Mouse (Mus musculus) T-cell, adult 2 months (primary cell): ENCODE results near the gene Prrc2a.
"Not testable (repeated sequence)": the region's sequence is repeated elsewhere in the genome, so short reads cannot be mapped to it uniquely, and the experiment has no call there.

Experiments
- DNase-seq: peaks from one replicate; pipeline ENCODE4 v3.0.0; 2022; ENCODE audit warnings: low spot score

Gene Prrc2a

DNA sequence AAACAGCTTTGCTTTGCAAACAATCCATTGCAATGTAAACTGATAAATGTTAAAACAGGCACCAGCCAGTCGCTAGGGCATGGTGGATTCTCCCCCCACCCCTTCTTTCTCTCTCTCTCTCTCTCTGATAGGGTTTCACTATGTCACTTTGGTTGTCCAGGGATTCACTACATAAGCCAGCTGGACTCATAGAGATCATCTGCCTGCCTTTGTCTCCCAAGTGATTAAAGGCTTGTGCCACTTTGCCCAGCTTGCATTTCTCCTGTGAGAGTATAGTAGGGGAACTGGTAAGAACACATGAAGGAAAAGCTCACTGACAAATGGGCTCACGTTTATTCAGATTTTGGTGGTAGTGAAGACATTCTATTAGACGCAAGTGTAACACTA is 32.5 kb downstream of the Prrc2a start:
- DNase-seq = no peak

- DNase-seq = no peak
Measured at GRCm38 (mm10) chr17:35131500-35132173, 33.1 kb downstream of the Prrc2a start, which contains the start of gene Apom. TSS of gene Apom (minus strand) at chr17:35132050.

- no peak for DNase-seq
Measured at GRCm38 (mm10) chr17:35131038-35131437, 33.7 kb downstream of the Prrc2a start.

DNA sequence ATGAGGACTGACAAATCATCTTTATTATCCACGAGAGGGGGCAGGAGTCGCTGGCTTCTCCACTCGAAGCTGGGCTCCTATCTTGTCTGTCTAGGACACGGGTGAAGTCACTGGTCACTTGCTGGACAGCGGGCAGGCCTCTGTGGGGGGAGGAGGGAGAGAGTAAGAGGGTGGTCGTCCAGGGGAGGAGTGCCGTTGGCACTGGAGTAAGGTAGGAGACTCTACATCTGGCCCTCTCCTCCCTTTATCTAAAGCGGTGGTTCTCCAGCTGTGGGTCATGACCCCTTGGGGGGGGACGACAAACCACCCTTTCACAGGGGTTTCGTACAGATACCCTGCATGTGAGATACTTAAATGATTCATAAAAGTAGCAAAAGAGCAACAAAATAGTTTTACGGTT is 35.7 kb downstream of the Prrc2a start:
- DNase-seq = no peak

DNA sequence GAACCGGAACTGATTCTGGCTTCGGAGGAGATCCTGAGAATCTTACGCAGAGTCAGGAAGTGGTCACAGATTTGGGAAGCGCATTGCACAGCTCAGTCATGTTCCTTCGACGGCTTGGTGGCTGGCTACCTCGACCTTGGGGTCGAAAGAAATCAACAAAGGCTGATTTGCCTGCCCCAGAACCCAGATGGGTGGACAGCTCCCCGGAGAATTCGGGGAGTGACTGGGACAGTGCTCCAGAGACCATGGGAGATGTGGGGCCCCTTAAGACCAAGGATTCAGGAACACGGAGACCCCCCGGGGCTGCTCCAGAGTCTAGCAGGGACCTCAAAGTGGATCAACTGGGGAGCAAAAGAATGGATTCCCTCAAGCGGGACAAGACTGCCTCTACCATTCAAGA is 37.7 kb downstream of the Prrc2a start:
- DNase-seq = no peak

DNA sequence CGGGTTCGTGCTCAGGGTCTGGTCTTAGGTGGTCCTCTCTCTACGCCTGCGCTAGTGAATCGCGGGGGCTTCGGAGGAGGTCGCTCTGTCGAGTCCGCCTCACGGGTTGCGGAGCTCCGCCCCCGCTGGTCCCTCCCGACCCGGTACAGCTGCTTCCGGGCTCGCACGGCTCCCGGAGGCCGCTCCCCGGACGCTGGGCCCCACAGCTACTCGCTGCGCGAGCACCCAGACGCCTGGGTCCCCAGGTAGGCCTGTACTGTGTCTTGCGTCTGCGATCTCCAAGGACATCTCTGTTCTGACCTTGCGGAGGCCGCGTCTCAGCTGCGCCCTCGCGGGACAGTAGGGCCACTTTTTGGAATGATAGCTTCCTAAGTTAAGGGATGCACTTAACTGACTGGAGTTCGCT is 38.5 kb downstream of the Prrc2a start, which contains the start of gene D17H6S53E:
D17H6S53E (plus strand) TSS at position 168 of the 406 bp plus-strand sequence.
- DNase-seq = peak; percentile 78

GRCm38 (mm10) chr17:35125578-35125977 is 39.1 kb downstream of the Prrc2a start:
- DNase-seq = no peak

DNA sequence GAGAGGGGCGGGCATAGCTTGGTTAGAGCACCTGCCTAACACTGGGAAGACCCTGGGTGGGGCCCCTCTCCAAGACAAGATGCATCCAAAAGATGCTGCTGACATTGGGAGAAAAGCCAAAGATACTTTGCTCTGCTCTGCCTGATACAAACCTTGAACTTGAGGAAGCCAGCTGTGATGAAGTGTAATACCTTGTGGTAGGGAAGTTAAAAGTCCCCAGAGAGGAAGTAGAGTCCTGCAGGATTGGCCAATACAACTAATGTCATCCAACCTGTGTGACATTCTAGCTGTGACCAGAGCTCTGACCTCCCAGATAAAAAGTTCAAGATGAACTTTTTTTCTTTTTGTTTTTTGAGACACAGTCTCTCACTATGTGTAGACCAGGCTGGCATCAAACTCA is 39.6 kb downstream of the Prrc2a start:
- no peak for DNase-seq

- not testable (repeated sequence) for DNase-seq
Measured at GRCm38 (mm10) chr17:35124261-35124896, 40.3 kb downstream of the Prrc2a start.

DNA sequence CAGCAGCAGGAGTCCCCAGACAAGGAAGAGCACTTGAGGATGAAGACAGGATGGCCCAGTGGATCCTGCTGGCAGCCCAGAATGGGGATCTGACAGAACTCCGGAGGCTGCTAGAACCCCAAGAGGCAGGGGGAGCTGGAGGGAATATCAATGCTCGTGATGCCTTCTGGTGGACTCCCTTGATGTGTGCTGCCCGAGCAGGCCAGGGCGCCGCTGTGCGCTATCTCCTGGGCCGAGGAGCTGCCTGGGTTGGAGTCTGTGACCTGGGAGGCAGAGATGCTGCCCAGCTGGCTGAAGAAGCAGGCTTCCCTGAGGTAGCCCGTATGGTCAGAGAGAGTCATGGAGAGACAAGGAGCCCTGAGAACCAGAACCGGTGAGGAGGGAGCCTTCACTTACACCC is 41.4 kb downstream of the Prrc2a start:
- not testable (repeated sequence) for DNase-seq

- peak; percentile 65 for DNase-seq
Measured at GRCm38 (mm10) chr17:35121871-35122303, 42.8 kb downstream of the Prrc2a start, which contains the start of gene Csnk2b. TSS of gene Csnk2b (minus strand) at chr17:35122053.

- peak; percentile 99 for DNase-seq
Measured at GRCm38 (mm10) chr17:35121143-35121799, 43.4 kb downstream of the Prrc2a start, which contains the start of gene Gpank1. TSS of gene Gpank1 (plus strand) at chr17:35121455.

GRCm38 (mm10) chr17:35120745-35121142 is 44.0 kb downstream of the Prrc2a start:
- no peak for DNase-seq

GRCm38 (mm10) chr17:35115046-35116019 is 49.4 kb downstream of the Prrc2a start, which contains the start of gene Ly6g5b:
TSS of gene Ly6g5b (minus strand) at chr17:35115428.
- DNase-seq = peak; percentile 66

DNA sequence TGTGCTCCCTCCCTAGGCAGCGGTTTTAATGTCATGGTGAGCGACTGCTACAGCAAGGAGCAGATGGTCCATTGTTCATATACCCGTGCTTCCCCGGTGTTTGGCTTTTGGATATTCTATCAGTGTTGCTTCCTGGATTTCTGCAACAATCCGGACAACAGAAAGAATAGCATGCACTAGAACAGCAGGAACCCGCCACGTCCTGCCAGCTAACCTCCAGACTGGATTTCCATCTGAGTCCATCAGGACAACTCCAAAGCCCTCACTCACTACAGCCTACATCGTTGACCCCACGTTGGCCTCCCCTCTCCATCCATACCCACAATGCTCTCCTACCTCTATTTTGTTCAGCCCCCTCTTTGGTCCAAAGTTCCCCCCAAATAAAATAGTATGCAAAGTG is 52.9 kb downstream of the Prrc2a start:
- DNase-seq = no peak

DNA sequence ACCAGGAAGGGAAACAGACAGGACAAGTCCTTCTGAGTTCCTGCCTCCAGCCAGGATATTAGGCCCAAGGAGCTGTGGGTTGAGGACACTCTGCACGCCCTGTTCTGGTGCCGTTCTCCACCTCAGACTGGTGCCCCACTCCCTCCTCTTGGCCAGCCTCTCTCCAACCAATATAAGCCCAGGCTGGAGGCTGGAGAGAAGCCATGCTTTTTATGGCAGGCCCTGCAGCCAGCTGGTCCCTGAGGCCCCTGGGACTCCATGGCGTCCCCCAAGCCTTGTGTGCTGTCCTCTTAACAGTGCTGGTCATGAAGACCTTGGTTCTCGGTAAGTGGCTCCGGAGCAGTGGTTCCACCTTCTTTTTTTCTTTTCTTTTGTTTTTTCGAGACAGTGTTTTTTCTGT is 56.6 kb downstream of the Prrc2a start, which contains the start of gene Ly6g5c:
Ly6g5c (plus strand) TSS at position 183 of the 400 bp plus-strand sequence.
- DNase-seq = no peak

DNA sequence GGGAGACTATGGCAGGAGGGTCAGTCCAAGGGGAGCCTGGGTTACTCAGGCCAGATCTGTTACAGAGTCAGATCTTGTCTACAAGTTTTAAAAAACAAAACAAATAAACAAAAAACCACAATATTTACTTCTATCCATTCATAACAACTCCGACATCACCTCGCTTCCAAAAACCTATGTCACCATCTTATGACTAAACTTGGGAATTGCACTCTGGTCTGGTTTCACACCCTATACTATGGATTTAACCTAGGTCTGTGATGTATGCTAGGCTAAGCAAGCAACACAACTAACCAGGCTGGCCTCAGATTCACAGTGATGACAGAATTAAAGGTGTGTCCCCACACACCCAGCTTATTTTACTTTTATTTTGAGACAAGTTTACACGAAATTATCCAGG is 58.2 kb downstream of the Prrc2a start:
- DNase-seq = no peak

GRCm38 (mm10) chr17:35105740-35106389 is 58.8 kb downstream of the Prrc2a start:
- peak; percentile 18 for DNase-seq

GRCm38 (mm10) chr17:35104754-35105153 is 59.9 kb downstream of the Prrc2a start:
- DNase-seq = no peak

DNA sequence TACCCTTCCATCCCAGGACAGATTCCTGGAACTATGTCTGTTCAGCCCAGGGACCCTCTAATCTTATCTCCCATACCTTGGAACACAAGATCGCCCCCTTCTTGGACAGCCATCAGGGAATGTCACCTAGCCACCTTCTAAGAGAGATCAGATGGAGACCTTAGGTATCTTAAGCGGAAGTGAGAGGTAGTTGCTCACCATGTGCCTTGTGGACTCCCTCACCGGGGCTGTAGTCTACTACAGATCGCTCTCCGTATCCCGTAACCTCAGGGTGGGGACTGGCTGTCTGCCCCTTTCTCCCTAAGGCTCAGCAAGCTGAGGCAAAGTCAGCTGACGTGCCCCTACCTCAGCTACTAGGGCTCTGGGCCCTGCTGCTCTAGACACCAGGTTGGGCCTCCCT is 60.6 kb downstream of the Prrc2a start:
- DNase-seq = no peak

DNA sequence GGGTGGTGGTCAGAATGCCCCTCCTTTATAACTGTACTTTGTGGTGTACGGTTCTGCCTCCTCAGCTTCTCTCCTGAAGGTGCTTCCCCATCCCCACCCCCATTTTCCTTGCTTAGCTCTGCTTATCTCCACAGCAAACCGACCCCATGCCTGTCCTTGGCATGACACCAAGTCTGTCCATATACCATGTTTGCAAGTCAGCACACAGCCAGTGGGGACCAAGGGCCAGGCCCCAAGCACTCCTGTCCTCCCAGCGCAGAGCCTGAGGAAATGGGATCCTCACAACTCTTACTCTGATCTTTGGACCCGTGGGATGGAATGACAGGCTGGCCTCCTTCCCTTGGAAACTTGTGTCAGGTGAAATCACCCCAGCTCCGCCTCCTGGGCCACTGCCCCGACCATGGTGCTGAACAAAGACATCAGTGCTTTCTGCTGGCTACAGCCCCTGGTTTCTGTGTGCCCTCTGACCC is 61.4 kb downstream of the Prrc2a start:
- no peak for DNase-seq
